Mouse (Mus musculus): ENCODE results near the gene 4931428L18Rik.

DNA sequence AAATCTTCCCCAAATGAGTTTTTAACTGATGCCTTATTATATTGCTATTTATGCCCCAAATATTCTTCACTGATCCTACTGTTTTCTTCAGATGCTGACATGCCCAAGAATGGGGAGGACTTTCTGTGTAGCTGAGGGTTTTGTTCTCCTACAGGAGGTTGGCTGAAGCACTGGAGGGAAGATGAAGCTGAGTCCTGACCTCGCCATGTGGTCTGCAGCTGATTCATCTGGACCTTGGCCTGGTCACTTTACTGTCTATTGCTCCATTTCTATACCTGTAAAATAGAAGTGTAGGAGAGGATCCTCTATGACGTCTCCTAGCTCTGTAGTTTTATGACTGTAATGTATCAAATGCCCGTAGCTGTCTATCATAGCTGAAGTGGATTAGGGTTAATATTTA is 179.3 kb downstream of the 4931428L18Rik start:
- TF ChIP-seq CTCF (IDR thresholded peaks at IDR 0.05; ENCODE audit: low read depth, low read length) (no peak), POLR2A (IDR thresholded peaks at IDR 0.05; ENCODE audit: borderline replicate concordance, low read depth, low read length) (no peak)

Measured in bone marrow macrophage, adult 2 months (primary cell).